Mouse (Mus musculus): ENCODE results near the gene St6galnac3.
"Not testable (repeated sequence)": the region's sequence is repeated elsewhere in the genome, so short reads cannot be mapped to it uniquely, and the experiment has no call there.

The St6galnac3 gene

GRCm38 (mm10) chr3:153421060-153421917, 303.7 kb downstream of the St6galnac3 start:
- intact Hi-C loops (cut with DNase I): no loop called here

- intact Hi-C loops (cut with DNase I): no loop called here
Measured at GRCm38 (mm10) chr3:153419331-153419730, 305.6 kb downstream of the St6galnac3 start.

GRCm38 (mm10) chr3:153417001-153417400, 308.0 kb downstream of the St6galnac3 start:
- intact Hi-C loops (cut with DNase I): no loop called here

- intact Hi-C loops (cut with DNase I): no loop called here
Measured at GRCm38 (mm10) chr3:153416383-153416782, 308.6 kb downstream of the St6galnac3 start.

GRCm38 (mm10) chr3:153414132-153414531, 310.8 kb downstream of the St6galnac3 start:
- intact Hi-C loops (cut with DNase I): no loop called here

GRCm38 (mm10) chr3:153409286-153409685, 315.7 kb downstream of the St6galnac3 start:
- intact Hi-C loops (cut with DNase I): no loop called here

GRCm38 (mm10) chr3:153408361-153408760, 316.6 kb downstream of the St6galnac3 start:
- intact Hi-C loops (cut with DNase I): no loop called here

- intact Hi-C loops (cut with DNase I): no loop called here
Measured at GRCm38 (mm10) chr3:153407698-153408097, 317.3 kb downstream of the St6galnac3 start.

GRCm38 (mm10) chr3:153406858-153407257, 318.1 kb downstream of the St6galnac3 start:
- intact Hi-C loops (cut with DNase I): no loop called here

GRCm38 (mm10) chr3:153406220-153406619, 318.8 kb downstream of the St6galnac3 start:
- intact Hi-C loops (cut with DNase I): no loop called here

- intact Hi-C loops (cut with DNase I): no loop called here
Measured at GRCm38 (mm10) chr3:153405643-153406042, 319.3 kb downstream of the St6galnac3 start.

GRCm38 (mm10) chr3:153400259-153400658, 324.7 kb downstream of the St6galnac3 start:
- intact Hi-C loops (cut with DNase I): no loop called here

GRCm38 (mm10) chr3:153399574-153399973, 325.4 kb downstream of the St6galnac3 start:
- intact Hi-C loops (cut with DNase I): no loop called here

GRCm38 (mm10) chr3:153397726-153398125, 327.2 kb downstream of the St6galnac3 start:
- intact Hi-C loops (cut with DNase I): no loop called here

GRCm38 (mm10) chr3:153396375-153397068, 328.5 kb downstream of the St6galnac3 start:
- intact Hi-C loops (cut with DNase I): no loop called here

- intact Hi-C loops (cut with DNase I): no loop called here
Measured at GRCm38 (mm10) chr3:153395351-153395750, 329.6 kb downstream of the St6galnac3 start.

- intact Hi-C loops (cut with DNase I): no loop called here
Measured at GRCm38 (mm10) chr3:153394751-153395150, 330.2 kb downstream of the St6galnac3 start.

- intact Hi-C loops (cut with DNase I): no loop called here
Measured at GRCm38 (mm10) chr3:153394224-153394623, 330.8 kb downstream of the St6galnac3 start.

GRCm38 (mm10) chr3:153391451-153391850, 333.5 kb downstream of the St6galnac3 start:
- intact Hi-C loops (cut with DNase I): not testable (repeated sequence)

GRCm38 (mm10) chr3:153384651-153385050, 340.3 kb downstream of the St6galnac3 start:
- intact Hi-C loops (cut with DNase I): loop anchor here (5.0 kb wide), 1 partner anchor 88 kb away; no protein-coding TSS in a partner anchor

- intact Hi-C loops (cut with DNase I): no loop called here
Measured at GRCm38 (mm10) chr3:153383656-153384055, 341.3 kb downstream of the St6galnac3 start.

- intact Hi-C loops (cut with DNase I): no loop called here
Measured at GRCm38 (mm10) chr3:153365057-153365755, 359.8 kb downstream of the St6galnac3 start.
